ENCODE assay signal across 10 mouse cellular contexts in the genomic region with DNA sequence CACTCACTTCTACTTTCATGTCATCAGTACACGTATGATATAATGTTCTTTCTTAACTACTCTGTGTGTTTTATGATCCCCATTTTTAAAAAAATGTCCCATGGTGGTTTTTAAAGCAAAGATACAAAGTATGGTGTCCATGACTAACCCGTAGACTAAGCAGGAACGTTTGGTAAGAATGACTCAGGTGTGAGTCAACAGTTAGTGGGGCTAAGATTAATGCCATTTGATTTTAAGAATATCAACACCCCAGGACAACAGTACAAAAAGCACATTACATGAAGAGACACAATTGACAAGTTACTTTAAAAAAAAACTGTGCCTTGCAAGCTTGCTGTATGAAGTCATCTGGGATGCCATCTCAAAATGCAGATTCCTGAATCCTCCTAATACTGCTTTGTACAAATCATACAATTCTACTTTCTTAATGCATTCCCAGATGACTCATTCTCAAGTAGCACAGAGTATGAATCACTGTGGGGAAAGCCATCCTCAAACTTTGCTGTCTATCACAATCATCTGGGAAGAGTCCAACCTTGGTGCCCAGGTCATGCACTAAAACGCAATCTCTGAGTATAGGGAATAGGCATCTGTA.
"Had no signal": no experiment of that assay in that cellular context is flagged by ENCODE, and none has a peak within 500 bp of the region (broad histone marks: within the 10 kb centered on the region; RNA-seq: fewer than 3 reads in every experiment).

No protein-coding gene starts in this region.

- DNase-seq: kidney, adult 9 months; kidney, postnatal 36 days; layer of hippocampus, adult 9-11 months; layer of hippocampus, postnatal 36 days; lung, adult 18-20 months; retina, postnatal 1 day; right cerebral cortex, postnatal 14 days; thymus, postnatal 4 days had no signal

- ATAC-seq: midbrain, embryonic 13.5 days had no signal

- H3K27me3 ChIP-seq: limb, embryonic 13.5 days; midbrain, embryonic 13.5 days had no signal
